In genomic region chrX:163155251-163155650, GRCm38 (mm10) we compare ENCODE assay signal across 10 mouse cellular contexts.
"Had no signal": no experiment of that assay in that cellular context is flagged by ENCODE, and none has a peak within 500 bp of the region (broad histone marks: within the 10 kb centered on the region; RNA-seq: fewer than 3 reads in every experiment).

No protein-coding gene starts in this region.

- DNase-seq: kidney, postnatal 25 days; lung, embryonic 14.5 days; lung, postnatal 10 days; lung, postnatal 4 days; midbrain, embryonic 14.5 days; right cerebral cortex, adult 18-20 months; right cerebral cortex, postnatal 25 days; thymus, adult 18-20 months; thymus, postnatal 14 days had no signal

- ATAC-seq: liver, embryonic 12.5 days had no signal
